Mouse (Mus musculus): ENCODE results near the gene Hist2h2be.
"Not testable (repeated sequence)": the region's sequence is repeated elsewhere in the genome, so short reads cannot be mapped to it uniquely, and the experiment has no call there.

DNA sequence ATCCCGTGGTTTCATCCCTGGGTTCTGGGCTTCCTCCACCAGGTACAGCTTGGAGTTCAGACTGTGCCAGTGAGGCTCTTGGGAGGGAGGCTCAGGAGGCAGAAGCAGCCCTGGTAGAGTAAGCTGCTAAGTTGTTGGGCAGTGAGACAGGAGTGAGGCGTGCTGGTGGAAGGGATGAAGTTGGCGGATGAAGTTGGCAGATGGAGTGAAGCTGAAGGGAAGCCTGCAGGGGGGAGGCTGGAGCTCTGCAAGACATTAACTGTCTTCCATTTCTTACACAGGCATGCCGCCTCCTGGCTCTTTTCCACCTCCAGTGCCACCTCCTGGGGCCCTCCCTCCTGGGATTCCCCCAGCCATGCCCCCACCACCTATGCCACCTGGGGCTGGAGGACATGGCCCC, 46.9 kb upstream of the Hist2h2be start:
- TF ChIP-seq POLR2A (IDR thresholded peaks at IDR 0.05; ENCODE audit: borderline replicate concordance, insufficient read depth, low read length); CTCF (IDR thresholded peaks at IDR 0.05; ENCODE audit: borderline replicate concordance, insufficient read depth, low read depth, low read length): not testable (repeated sequence)
